Mouse (Mus musculus) spleen, postnatal 36 days (tissue): ENCODE data around the gene Snx29.
"Not testable (repeated sequence)": the region's sequence is repeated elsewhere in the genome, so short reads cannot be mapped to it uniquely, and the experiment has no call there.

Experiments
- DNase-seq, 2 experiments: peaks; one replicate each; pipeline ENCODE4 v3.0.0; 2022; ENCODE audit warnings: low spot score in 2 of 2, mixed read lengths in 1 of 2

Snx29 gene

GRCm38 (mm10) chr16:11482189-11482588, 159.5 kb downstream of the Snx29 start:
- DNase-seq, result no peak

- DNase-seq, result peak; percentile 22 to 25
These were observed 172.2 kb downstream of the Snx29 start for GRCm38 (mm10) chr16:11494895-11495294.

- DNase-seq, result peak; percentile 72 to 74
These were observed 173.4 kb downstream of the Snx29 start for GRCm38 (mm10) chr16:11495923-11496616.

- no peak for DNase-seq
These were observed 174.0 kb downstream of the Snx29 start for GRCm38 (mm10) chr16:11496721-11497120.

- no peak for DNase-seq
These were observed 177.4 kb downstream of the Snx29 start for GRCm38 (mm10) chr16:11500061-11500460.

GRCm38 (mm10) chr16:11501138-11501537, 178.4 kb downstream of the Snx29 start:
- peak; percentile 44 to 51 for DNase-seq

- DNase-seq, result no peak
These were observed 178.9 kb downstream of the Snx29 start for GRCm38 (mm10) chr16:11501611-11502010.

- DNase-seq, result no peak
These were observed 182.2 kb downstream of the Snx29 start for GRCm38 (mm10) chr16:11504666-11505491.

- DNase-seq, result no peak
These were observed 182.9 kb downstream of the Snx29 start for GRCm38 (mm10) chr16:11505492-11506176.

GRCm38 (mm10) chr16:11507188-11507731, 184.6 kb downstream of the Snx29 start:
- no peak for DNase-seq

- DNase-seq, result no peak
These were observed 185.6 kb downstream of the Snx29 start for GRCm38 (mm10) chr16:11508341-11508740.

GRCm38 (mm10) chr16:11510416-11510815, 187.7 kb downstream of the Snx29 start:
- DNase-seq, result no peak

GRCm38 (mm10) chr16:11510854-11511253, 188.1 kb downstream of the Snx29 start:
- DNase-seq, result no peak

GRCm38 (mm10) chr16:11511696-11512095, 189.0 kb downstream of the Snx29 start:
- not testable (repeated sequence) for DNase-seq

GRCm38 (mm10) chr16:11516681-11517080, 194.0 kb downstream of the Snx29 start:
- DNase-seq, result no peak

GRCm38 (mm10) chr16:11517385-11517784, 194.7 kb downstream of the Snx29 start:
- DNase-seq, result no peak

GRCm38 (mm10) chr16:11518803-11519498, 196.2 kb downstream of the Snx29 start:
- peak; percentile 20 to 29 for DNase-seq

- DNase-seq, result peak; percentile 29 to 38
These were observed 203.5 kb downstream of the Snx29 start for GRCm38 (mm10) chr16:11526104-11526786.

- no peak for DNase-seq
These were observed 204.3 kb downstream of the Snx29 start for GRCm38 (mm10) chr16:11526996-11527395.

- DNase-seq, result no peak
These were observed 207.9 kb downstream of the Snx29 start for GRCm38 (mm10) chr16:11530466-11531194.
